Mouse (Mus musculus) liver, postnatal 0 days (tissue): ENCODE results near the gene Adgrf3. TPM values are rescaled to one million over a fixed set of nuclear protein-coding genes. Genes with fewer than 3 reads are reported as not detected.
A peak's percentile ranks its signal among the peaks of the same experiment; 100 is the strongest.

Experiments
- ATAC-seq: fragments of 200-750 bp; cut with Nextera tagmentation; 2 replicates; pipeline ENCODE4 v1.8.0; 2017; ENCODE audit warnings: mild to moderate bottlenecking, moderate library complexity
- DNase-seq: peaks from one replicate; pipeline ENCODE4 v3.0.0-alpha.2; 2016
- H3K27ac ChIP-seq: fragments of 300-500 bp; sonication (generic); 2 replicates; pipeline ENCODE4 v1.5.1; 2014; ENCODE audit warnings: antibody characterized with exemption, moderate library complexity, mild to moderate bottlenecking, low read depth
- H3K27me3 ChIP-seq: fragments of 300-500 bp; sonication (generic); 2 replicates; pipeline ENCODE4 v1.6.1; 2014; ENCODE audit warnings: low read length, control low read depth, mixed read lengths; ENCODE audit not compliant: insufficient read depth
- H3K36me3 ChIP-seq: fragments of 300-500 bp; sonication (generic); replicated peaks from 2 replicates; pipeline ENCODE4 v1.6.1; 2014; ENCODE audit warnings: mild to moderate bottlenecking, control low read depth, low read length, moderate library complexity, mixed read lengths; ENCODE audit not compliant: insufficient read depth
- H3K4me1 ChIP-seq: fragments of 300-500 bp; sonication (generic); 2 replicates; pipeline ENCODE4 v1.6.1; 2014; ENCODE audit warnings: antibody characterized with exemption, mild to moderate bottlenecking, control low read depth; ENCODE audit not compliant: insufficient read depth
- H3K4me2 ChIP-seq: fragments of 300-500 bp; sonication (generic); 2 replicates; pipeline ENCODE4 v1.6.1; 2014; ENCODE audit warnings: low read depth, mild to moderate bottlenecking, low read length, moderate library complexity, mixed read lengths
- H3K4me3 ChIP-seq: fragments of 300-500 bp; sonication (generic); 2 replicates; pipeline ENCODE4 v1.5.1; 2014; ENCODE audit warnings: low read depth, low read length
- H3K9ac ChIP-seq: fragments of 300-500 bp; sonication (generic); replicated peaks from 2 replicates; pipeline ENCODE4 v1.6.1; 2014; ENCODE audit warnings: mild to moderate bottlenecking, moderate library complexity
- H3K9me3 ChIP-seq: fragments of 300-500 bp; sonication (generic); 2 replicates; pipeline ENCODE4 v1.6.1; 2016; ENCODE audit warnings: mild to moderate bottlenecking, control low read depth, low read length, mixed read lengths
- CTCF ChIP-seq: sonication (generic); IDR thresholded peaks from 2 replicates; pipeline ENCODE4 v1.5.1; 2016; ENCODE audit warnings: antibody characterized with exemption, low read depth
- EP300 ChIP-seq: IDR thresholded peaks from 2 replicates; pipeline ENCODE4 v1.6.1; 2016; ENCODE audit warnings: antibody characterized with exemption, low read depth, mild to moderate bottlenecking
- WGBS: fragments of 180-500 bp; shearing (Covaris S2); extraction: QIAGEN DNeasy Blood & Tissue Kit; methylation state at CpG from one replicate; pipeline ENCODE4 v1.1.7; 2014; ENCODE audit not compliant: insufficient replicate concordance; 5-methylcytosine and 5-hydroxymethylcytosine counted together
- polyA plus RNA-seq: library from polyadenylated mRNA; unstranded; fragments of >200 nt; fragmentation: Nextera tagmentation; extraction: Ambion mirVana; gene quantifications from 2 replicates; pipeline ENCODE4 v1.2.1, GENCODE M21; 2015

The Adgrf3 gene
- polyA plus RNA-seq, 1 experiment from 2014 or later = not detected

- TF ChIP-seq CTCF = no peak
- TF ChIP-seq EP300 = no peak
- Histone ChIP-seq H3K27ac (0 out of 2 replicates have a peak overlapping the region, but pooled peaks have one; percentile 52), H3K4me2 (no peak overlapping the region), H3K9me3 (no peaks in the 10 kb centered on the region), H3K4me1 (peaks cover 7% of the 10 kb centered on the region), H3K27me3 (no peaks in the 10 kb centered on the region), H3K9ac (no peak overlapping the region), H3K36me3 (peaks cover 62% of the 10 kb centered on the region), H3K4me3 (no peak overlapping the region)
- no peak for DNase-seq
- peak; percentile 43; the same call in 1 of the 2 replicates for ATAC-seq
These were observed 33.4 kb downstream of the Adgrf3 start for GRCm38 (mm10) chr5:30172115-30172514.

- WGBS = 66% methylated on average over 5 of the region's 5 CpGs
- H3K27ac ChIP-seq = peak overlapping the region; percentile 85
These were observed 35.1 kb downstream of the Adgrf3 start for GRCm38 (mm10) chr5:30170303-30170940.

GRCm38 (mm10) chr5:30165234-30165946, 40.1 kb downstream of the Adgrf3 start:
- Histone ChIP-seq H3K4me3 (no peak overlapping the region), H3K4me2 (no peak overlapping the region), H3K36me3 (peaks cover 32% of the 10 kb centered on the region), H3K27me3 (no peaks in the 10 kb centered on the region), H3K4me1 (0 out of 2 replicates have a peak, but pooled peaks cover 3% of the 10 kb centered on the region), H3K9me3 (no peaks in the 10 kb centered on the region), H3K9ac (no peak overlapping the region), H3K27ac (peak overlapping the region; percentile 69)
- TF ChIP-seq CTCF (no peak), EP300 (peak; percentile 13; the same call in 1 of the 2 replicates)
- DNase-seq = no peak
- ATAC-seq = peak; percentile 58
- WGBS = 71% methylated on average over 5 of the region's 5 CpGs

More at GRCm38 (mm10) chr5:30170303-30170940, 35.1 kb downstream of the Adgrf3 start:
- ATAC-seq (peak; percentile 76), DNase-seq (no peak)
- Histone ChIP-seq H3K4me3 (no peak overlapping the region), H3K4me1 (peaks cover 7% of the 10 kb centered on the region), H3K36me3 (peaks cover 53% of the 10 kb centered on the region), H3K27me3 (no peaks in the 10 kb centered on the region), H3K4me2 (no peak overlapping the region), H3K9me3 (no peaks in the 10 kb centered on the region), H3K9ac (no peak overlapping the region)
- TF ChIP-seq EP300 (0 out of 2 replicates have a peak, but pooled peaks have one; percentile 24), CTCF (no peak)

GRCm38 (mm10) chr5:30162339-30162738, 43.2 kb downstream of the Adgrf3 start:
- Histone ChIP-seq H3K9me3 (no peaks in the 10 kb centered on the region), H3K27me3 (no peaks in the 10 kb centered on the region), H3K4me3 (no peak overlapping the region), H3K27ac (no peak overlapping the region), H3K4me1 (0 out of 2 replicates have a peak, but pooled peaks cover 5% of the 10 kb centered on the region), H3K9ac (no peak overlapping the region; the same call in 1 of the 2 replicates), H3K36me3 (peaks cover 8% of the 10 kb centered on the region; the same call in 1 of the 2 replicates), H3K4me2 (no peak overlapping the region)
- TF ChIP-seq EP300 (no peak), CTCF (no peak)
- ATAC-seq (no peak), DNase-seq (no peak)
- 61% methylated on average over 6 of the region's 6 CpGs for whole genome bisulfite sequencing

- Histone ChIP-seq H3K4me2 (no peak overlapping the region), H3K27me3 (no peaks in the 10 kb centered on the region), H3K4me3 (no peak overlapping the region), H3K36me3 (peaks cover 8% of the 10 kb centered on the region; the same call in 1 of the 2 replicates), H3K9me3 (no peaks in the 10 kb centered on the region), H3K4me1 (0 out of 2 replicates have a peak, but pooled peaks cover 5% of the 10 kb centered on the region), H3K27ac (no peak overlapping the region), H3K9ac (no peak overlapping the region)
- no peak for TF ChIP-seq CTCF
- TF ChIP-seq EP300 = no peak
- ATAC-seq = no peak
- 87% methylated on average over 1 of the region's 1 CpGs for WGBS
- DNase-seq = no peak
These were observed 43.7 kb downstream of the Adgrf3 start for GRCm38 (mm10) chr5:30161836-30162235.

- H3K4me2 ChIP-seq = no peak overlapping the region
- TF ChIP-seq CTCF (no peak), EP300 (no peak)
- no peak overlapping the region for H3K9ac ChIP-seq
- peaks cover 3% of the 10 kb centered on the region; the same call in 1 of the 2 replicates for H3K36me3 ChIP-seq
- H3K4me1 ChIP-seq = 0 out of 2 replicates have a peak, but pooled peaks cover 5% of the 10 kb centered on the region
- 71% methylated on average over 6 of the region's 6 CpGs for WGBS
- ATAC-seq = no peak
- no peak overlapping the region for H3K4me3 ChIP-seq
- DNase-seq = no peak
- no peaks in the 10 kb centered on the region for H3K27me3 ChIP-seq
- no peaks in the 10 kb centered on the region for H3K9me3 ChIP-seq
- H3K27ac ChIP-seq = no peak overlapping the region
These were observed 45.9 kb downstream of the Adgrf3 start for GRCm38 (mm10) chr5:30159601-30160000.
